Mouse (Mus musculus) forebrain, embryonic 11.5 days (tissue): ENCODE measurements at regions not wholly inside any gene's neighbourhood (a gene's known extent, or its start where the extent isn't known, plus 50 kb on each side); places are given as distances from the start of the nearest gene placed in this dataset.

Source experiments
- ATAC-seq: fragments of 200-750 bp; cut with Nextera tagmentation; replicated peaks from 2 replicates; pipeline ENCODE4 v1.8.0; 2017; ENCODE audit warnings: moderate TSS enrichment; ENCODE audit not compliant: low FRiP score
- DNase-seq: peaks from one replicate; pipeline ENCODE4 v3.0.0-alpha.2; 2017; ENCODE audit warnings: low spot score
- H3K27ac ChIP-seq: fragments of 300-500 bp; sonication (generic); 2 replicates; pipeline ENCODE4 v1.5.1; 2014; ENCODE audit warnings: low read depth, low read length
- H3K27me3 ChIP-seq: fragments of 300-500 bp; sonication (generic); 2 replicates; pipeline ENCODE4 v1.6.1; 2014; ENCODE audit warnings: mild to moderate bottlenecking, low read length, mixed read lengths; ENCODE audit not compliant: control insufficient read depth, insufficient read depth
- H3K36me3 ChIP-seq: fragments of 300-500 bp; sonication (generic); 2 replicates; pipeline ENCODE4 v1.6.1; 2014; ENCODE audit warnings: mild to moderate bottlenecking, low read length, moderate library complexity, mixed read lengths; ENCODE audit not compliant: control insufficient read depth, insufficient read depth
- H3K4me1 ChIP-seq: fragments of 300-500 bp; sonication (generic); replicated peaks from 2 replicates; pipeline ENCODE4 v1.6.1; 2014; ENCODE audit warnings: low read length, mixed read lengths; ENCODE audit not compliant: control insufficient read depth, insufficient read depth
- H3K4me2 ChIP-seq: fragments of 300-500 bp; sonication (generic); 2 replicates; pipeline ENCODE4 v1.6.1; 2014; ENCODE audit warnings: low read depth, mild to moderate bottlenecking, low read length, moderate library complexity, mixed read lengths; ENCODE audit not compliant: severe bottlenecking
- H3K4me3 ChIP-seq: fragments of 300-500 bp; sonication (generic); 2 replicates; pipeline ENCODE4 v1.5.1; 2014; ENCODE audit warnings: low read depth, low read length
- H3K9ac ChIP-seq: fragments of 300-500 bp; sonication (generic); 2 replicates; pipeline ENCODE4 v1.6.1; 2014; ENCODE audit warnings: low read length
- H3K9me3 ChIP-seq: fragments of 300-500 bp; sonication (generic); 2 replicates; pipeline ENCODE4 v1.6.1; 2016; ENCODE audit warnings: low read length, mixed read lengths; ENCODE audit not compliant: control insufficient read depth
- WGBS: fragments of 180-500 bp; shearing (Covaris S2); extraction: QIAGEN DNeasy Blood & Tissue Kit; methylation state at CpG from one replicate; pipeline ENCODE4 v1.1.7; 2014; 5-methylcytosine and 5-hydroxymethylcytosine counted together

GRCm38 (mm10) chr16:25042669-25043440 lies 243.8 kb upstream of the Tprg start:
- no peak overlapping the region for H3K27ac ChIP-seq
- H3K4me2 ChIP-seq, result no peak overlapping the region
- H3K4me3 ChIP-seq, result no peak overlapping the region
- 72% methylated on average over 8 of the region's 8 CpGs for WGBS
- H3K9ac ChIP-seq, result no peak overlapping the region
- no peaks in the 10 kb centered on the region for H3K9me3 ChIP-seq
- H3K4me1 ChIP-seq, result no peaks in the 10 kb centered on the region
- DNase-seq (no peak), ATAC-seq (no peak)
- H3K27me3 ChIP-seq, result no peaks in the 10 kb centered on the region
- H3K36me3 ChIP-seq, result no peaks in the 10 kb centered on the region

GRCm38 (mm10) chr16:25044637-25045036 lies 242.0 kb upstream of the Tprg start:
- Histone ChIP-seq H3K4me1 (no peaks in the 10 kb centered on the region), H3K27ac (no peak overlapping the region), H3K27me3 (no peaks in the 10 kb centered on the region), H3K4me3 (no peak overlapping the region), H3K4me2 (no peak overlapping the region), H3K9ac (no peak overlapping the region), H3K36me3 (no peaks in the 10 kb centered on the region), H3K9me3 (no peaks in the 10 kb centered on the region)
- no peak for DNase-seq
- ATAC-seq, result no peak
- WGBS, result 82% methylated on average over 3 of the region's 3 CpGs

- no peak overlapping the region for H3K27ac ChIP-seq
- no peak overlapping the region for H3K4me3 ChIP-seq
- no peak overlapping the region for H3K4me2 ChIP-seq
- no peaks in the 10 kb centered on the region for H3K27me3 ChIP-seq
- no peaks in the 10 kb centered on the region for H3K9me3 ChIP-seq
- ATAC-seq, result no peak
- H3K9ac ChIP-seq, result no peak overlapping the region
- no peaks in the 10 kb centered on the region for H3K36me3 ChIP-seq
- no peak for DNase-seq
- no peaks in the 10 kb centered on the region for H3K4me1 ChIP-seq
- 90% methylated on average over 2 of the region's 2 CpGs for WGBS
Observed at GRCm38 (mm10) chr16:25047726-25048125, 238.9 kb upstream of the Tprg start.

- Histone ChIP-seq H3K4me2 (no peak overlapping the region), H3K36me3 (no peaks in the 10 kb centered on the region), H3K4me1 (no peaks in the 10 kb centered on the region), H3K27me3 (no peaks in the 10 kb centered on the region), H3K4me3 (no peak overlapping the region), H3K27ac (no peak overlapping the region), H3K9ac (no peak overlapping the region), H3K9me3 (no peaks in the 10 kb centered on the region)
- WGBS, result 51% methylated on average over 7 of the region's 7 CpGs
- no peak for DNase-seq
- no peak for ATAC-seq
Observed at GRCm38 (mm10) chr16:25049928-25050510, 236.6 kb upstream of the Tprg start.

GRCm38 (mm10) chr16:25051044-25051443 lies 235.6 kb upstream of the Tprg start:
- Histone ChIP-seq H3K27me3 (no peaks in the 10 kb centered on the region), H3K4me3 (no peak overlapping the region), H3K4me1 (no peaks in the 10 kb centered on the region), H3K36me3 (no peaks in the 10 kb centered on the region), H3K9ac (no peak overlapping the region), H3K4me2 (no peak overlapping the region), H3K9me3 (no peaks in the 10 kb centered on the region), H3K27ac (no peak overlapping the region)
- DNase-seq (no peak), ATAC-seq (no peak)
- WGBS, result 83% methylated on average over 5 of the region's 5 CpGs

GRCm38 (mm10) chr16:25052428-25052827 lies 234.2 kb upstream of the Tprg start:
- Histone ChIP-seq H3K27me3 (no peaks in the 10 kb centered on the region), H3K36me3 (no peaks in the 10 kb centered on the region), H3K9ac (no peak overlapping the region), H3K27ac (no peak overlapping the region), H3K9me3 (no peaks in the 10 kb centered on the region), H3K4me2 (no peak overlapping the region), H3K4me3 (no peak overlapping the region), H3K4me1 (no peaks in the 10 kb centered on the region)
- WGBS, result 73% methylated on average over 5 of the region's 5 CpGs
- no peak for ATAC-seq
- DNase-seq, result no peak

GRCm38 (mm10) chr16:25052917-25053343 lies 233.7 kb upstream of the Tprg start:
- no peaks in the 10 kb centered on the region for H3K36me3 ChIP-seq
- H3K27ac ChIP-seq, result no peak overlapping the region
- no peaks in the 10 kb centered on the region for H3K9me3 ChIP-seq
- no peak overlapping the region for H3K4me2 ChIP-seq
- no peak overlapping the region for H3K9ac ChIP-seq
- H3K4me1 ChIP-seq, result peaks cover 1% of the 10 kb centered on the region
- ATAC-seq (no peak), DNase-seq (no peak)
- no peak overlapping the region for H3K4me3 ChIP-seq
- H3K27me3 ChIP-seq, result no peaks in the 10 kb centered on the region; the same call in 1 of the 2 replicates
- 87% methylated on average over 5 of the region's 5 CpGs for WGBS

GRCm38 (mm10) chr16:25054304-25054703 lies 232.3 kb upstream of the Tprg start:
- H3K27ac ChIP-seq, result no peak overlapping the region
- ATAC-seq (no peak), DNase-seq (no peak)
- 93% methylated on average over 2 of the region's 2 CpGs for WGBS
- H3K36me3 ChIP-seq, result no peaks in the 10 kb centered on the region
- H3K4me2 ChIP-seq, result no peak overlapping the region
- no peaks in the 10 kb centered on the region for H3K9me3 ChIP-seq
- no peaks in the 10 kb centered on the region; the same call in 1 of the 2 replicates for H3K27me3 ChIP-seq
- H3K4me3 ChIP-seq, result no peak overlapping the region
- peaks cover 8% of the 10 kb centered on the region for H3K4me1 ChIP-seq
- H3K9ac ChIP-seq, result no peak overlapping the region

- no peak overlapping the region for H3K9ac ChIP-seq
- H3K4me2 ChIP-seq, result no peak overlapping the region
- no peaks in the 10 kb centered on the region for H3K36me3 ChIP-seq
- H3K4me1 ChIP-seq, result peaks cover 12% of the 10 kb centered on the region
- no peaks in the 10 kb centered on the region; the same call in 1 of the 2 replicates for H3K27me3 ChIP-seq
- no peak overlapping the region for H3K4me3 ChIP-seq
- no peaks in the 10 kb centered on the region for H3K9me3 ChIP-seq
- WGBS, result 59% methylated on average over 9 of the region's 9 CpGs
- no peak overlapping the region for H3K27ac ChIP-seq
- ATAC-seq (no peak), DNase-seq (no peak)
Observed at GRCm38 (mm10) chr16:25055376-25055775, 231.2 kb upstream of the Tprg start.
